Mouse (Mus musculus): ENCODE data around the gene Rad52. TPM values are rescaled to one million over a fixed set of nuclear protein-coding genes. Genes with fewer than 3 reads are reported as not detected.

Rad52 gene
- polyA plus RNA-seq, 1 experiment from 2014 or later = 25.4 TPM

GRCm38 (mm10) chr6:119905461-119905860 lies 3.0 kb downstream of the Rad52 start:
- Histone ChIP-seq H3K4me3 (replicated peaks; ENCODE audit: low read length) (no peak overlapping the region), H3K27ac (no peak overlapping the region), H3K9ac (no peak overlapping the region), H3K4me1 (replicated peaks; ENCODE audit: control insufficient read depth, insufficient read depth, low read length) (peaks cover 7% of the 10 kb centered on the region), H3K4me2 (replicated peaks) (no peak overlapping the region), H3K27me3 (ENCODE audit: control insufficient read depth, insufficient read depth, low read length) (no peaks in the 10 kb centered on the region), H3K9me3 (ENCODE audit: control insufficient read depth, low read length) (no peaks in the 10 kb centered on the region), H3K36me3 (replicated peaks; ENCODE audit: control insufficient read depth, insufficient read depth) (no peaks in the 10 kb centered on the region)
- DNase-seq (ENCODE audit: low spot score) (no peak), ATAC-seq (ENCODE audit: low FRiP score) (no peak)
- WGBS = 88% methylated on average over 5 of the region's 5 CpGs

GRCm38 (mm10) chr6:119912046-119912445 lies 9.5 kb downstream of the Rad52 start:
- H3K4me2 ChIP-seq (replicated peaks) = no peak overlapping the region
- no peaks in the 10 kb centered on the region for H3K4me1 ChIP-seq (replicated peaks; ENCODE audit: control insufficient read depth, insufficient read depth, low read length)
- 89% methylated on average over 5 of the region's 5 CpGs for WGBS
- peaks cover 54% of the 10 kb centered on the region for H3K36me3 ChIP-seq (replicated peaks; ENCODE audit: control insufficient read depth, insufficient read depth)
- H3K27ac ChIP-seq = no peak overlapping the region
- DNase-seq (ENCODE audit: low spot score) (no peak), ATAC-seq (ENCODE audit: low FRiP score) (no peak)
- no peak overlapping the region for H3K9ac ChIP-seq
- no peak overlapping the region for H3K4me3 ChIP-seq (replicated peaks; ENCODE audit: low read length)
- H3K27me3 ChIP-seq (ENCODE audit: control insufficient read depth, insufficient read depth, low read length) = no peaks in the 10 kb centered on the region
- H3K9me3 ChIP-seq (ENCODE audit: control insufficient read depth, low read length) = no peaks in the 10 kb centered on the region

- no peak overlapping the region for H3K4me3 ChIP-seq (replicated peaks; ENCODE audit: low read length)
- no peak overlapping the region for H3K9ac ChIP-seq
- 96% methylated on average over 5 of the region's 5 CpGs for WGBS
- H3K27ac ChIP-seq = no peak overlapping the region
- no peak overlapping the region for H3K4me2 ChIP-seq (replicated peaks)
- H3K27me3 ChIP-seq (ENCODE audit: control insufficient read depth, insufficient read depth, low read length) = no peaks in the 10 kb centered on the region
- no peak for ATAC-seq (ENCODE audit: low FRiP score)
- no peaks in the 10 kb centered on the region for H3K9me3 ChIP-seq (ENCODE audit: control insufficient read depth, low read length)
- H3K4me1 ChIP-seq (replicated peaks; ENCODE audit: control insufficient read depth, insufficient read depth, low read length) = no peaks in the 10 kb centered on the region
- no peak for DNase-seq (ENCODE audit: low spot score)
- H3K36me3 ChIP-seq (replicated peaks; ENCODE audit: control insufficient read depth, insufficient read depth) = peaks cover 83% of the 10 kb centered on the region
These were observed 13.2 kb downstream of the Rad52 start for GRCm38 (mm10) chr6:119915710-119916109.

- peaks cover 86% of the 10 kb centered on the region for H3K36me3 ChIP-seq (replicated peaks; ENCODE audit: control insufficient read depth, insufficient read depth)
- ATAC-seq (ENCODE audit: low FRiP score) (no peak), DNase-seq (ENCODE audit: low spot score) (no peak)
- H3K4me1 ChIP-seq (replicated peaks; ENCODE audit: control insufficient read depth, insufficient read depth, low read length) = no peaks in the 10 kb centered on the region
- no peak overlapping the region for H3K9ac ChIP-seq
- no peak overlapping the region for H3K27ac ChIP-seq
- H3K4me2 ChIP-seq (replicated peaks) = no peak overlapping the region
- WGBS = 93% methylated on average over 16 of the region's 16 CpGs
- no peaks in the 10 kb centered on the region for H3K9me3 ChIP-seq (ENCODE audit: control insufficient read depth, low read length)
- H3K4me3 ChIP-seq (replicated peaks; ENCODE audit: low read length) = no peak overlapping the region
- no peaks in the 10 kb centered on the region for H3K27me3 ChIP-seq (ENCODE audit: control insufficient read depth, insufficient read depth, low read length)
These were observed 16.2 kb downstream of the Rad52 start for GRCm38 (mm10) chr6:119918561-119919181.

GRCm38 (mm10) chr6:119922136-119922535 lies 19.6 kb downstream of the Rad52 start:
- H3K9ac ChIP-seq = no peak overlapping the region
- H3K4me3 ChIP-seq (replicated peaks; ENCODE audit: low read length) = no peak overlapping the region
- H3K27ac ChIP-seq = no peak overlapping the region
- H3K36me3 ChIP-seq (replicated peaks; ENCODE audit: control insufficient read depth, insufficient read depth) = peaks cover 89% of the 10 kb centered on the region
- no peaks in the 10 kb centered on the region for H3K9me3 ChIP-seq (ENCODE audit: control insufficient read depth, low read length)
- no peak overlapping the region for H3K4me2 ChIP-seq (replicated peaks)
- 90% methylated on average over 3 of the region's 3 CpGs for WGBS
- no peak for ATAC-seq (ENCODE audit: low FRiP score)
- H3K4me1 ChIP-seq (replicated peaks; ENCODE audit: control insufficient read depth, insufficient read depth, low read length) = no peaks in the 10 kb centered on the region
- DNase-seq (ENCODE audit: low spot score) = no peak
- no peaks in the 10 kb centered on the region for H3K27me3 ChIP-seq (ENCODE audit: control insufficient read depth, insufficient read depth, low read length)

- no peak overlapping the region for H3K27ac ChIP-seq
- H3K9me3 ChIP-seq (ENCODE audit: control insufficient read depth, low read length) = no peaks in the 10 kb centered on the region
- WGBS = 92% methylated on average over 4 of the region's 4 CpGs
- no peak overlapping the region for H3K4me2 ChIP-seq (replicated peaks)
- ATAC-seq (ENCODE audit: low FRiP score) = no peak
- no peaks in the 10 kb centered on the region for H3K4me1 ChIP-seq (replicated peaks; ENCODE audit: control insufficient read depth, insufficient read depth, low read length)
- H3K27me3 ChIP-seq (ENCODE audit: control insufficient read depth, insufficient read depth, low read length) = no peaks in the 10 kb centered on the region
- no peak overlapping the region for H3K9ac ChIP-seq
- H3K4me3 ChIP-seq (replicated peaks; ENCODE audit: low read length) = no peak overlapping the region
- peaks cover 93% of the 10 kb centered on the region for H3K36me3 ChIP-seq (replicated peaks; ENCODE audit: control insufficient read depth, insufficient read depth)
- no peak for DNase-seq (ENCODE audit: low spot score)
These were observed 20.0 kb downstream of the Rad52 start for GRCm38 (mm10) chr6:119922544-119922943.

- WGBS = 62% methylated on average over 4 of the region's 4 CpGs
- Histone ChIP-seq H3K27me3 (ENCODE audit: control insufficient read depth, insufficient read depth, low read length) (no peaks in the 10 kb centered on the region), H3K9ac (no peak overlapping the region), H3K27ac (no peak overlapping the region), H3K36me3 (replicated peaks; ENCODE audit: control insufficient read depth, insufficient read depth) (peaks cover 96% of the 10 kb centered on the region), H3K4me2 (replicated peaks) (no peak overlapping the region), H3K9me3 (ENCODE audit: control insufficient read depth, low read length) (no peaks in the 10 kb centered on the region), H3K4me1 (replicated peaks; ENCODE audit: control insufficient read depth, insufficient read depth, low read length) (no peaks in the 10 kb centered on the region), H3K4me3 (replicated peaks; ENCODE audit: low read length) (no peak overlapping the region)
- DNase-seq (ENCODE audit: low spot score) (peak; percentile 37), ATAC-seq (ENCODE audit: low FRiP score) (no peak)
These were observed 21.9 kb downstream of the Rad52 start for GRCm38 (mm10) chr6:119924235-119925005.

Other genes starting within 250 kb of the Rad52 start
- gene Erc1, start 54.5 kb upstream of the Rad52 start, polyA plus RNA-seq (2014; fragmentation: Nextera tagmentation; extraction: Ambion mirVana) = 64.8 and 66.7 TPM in 2 replicates
- gene Wnk1, start 136.0 kb downstream of the Rad52 start, polyA plus RNA-seq (2014; fragmentation: Nextera tagmentation; extraction: Ambion mirVana) = 48.4 and 59.1 TPM in 2 replicates
- not detected in 2 replicates for gene Ninj2, start 190.7 kb downstream of the Rad52 start, polyA plus RNA-seq (2014; fragmentation: Nextera tagmentation; extraction: Ambion mirVana)